Mouse (Mus musculus): ENCODE data around the gene Ykt6.
"Not testable (repeated sequence)": the region's sequence is repeated elsewhere in the genome, so short reads cannot be mapped to it uniquely, and the experiment has no call there.

DNA sequence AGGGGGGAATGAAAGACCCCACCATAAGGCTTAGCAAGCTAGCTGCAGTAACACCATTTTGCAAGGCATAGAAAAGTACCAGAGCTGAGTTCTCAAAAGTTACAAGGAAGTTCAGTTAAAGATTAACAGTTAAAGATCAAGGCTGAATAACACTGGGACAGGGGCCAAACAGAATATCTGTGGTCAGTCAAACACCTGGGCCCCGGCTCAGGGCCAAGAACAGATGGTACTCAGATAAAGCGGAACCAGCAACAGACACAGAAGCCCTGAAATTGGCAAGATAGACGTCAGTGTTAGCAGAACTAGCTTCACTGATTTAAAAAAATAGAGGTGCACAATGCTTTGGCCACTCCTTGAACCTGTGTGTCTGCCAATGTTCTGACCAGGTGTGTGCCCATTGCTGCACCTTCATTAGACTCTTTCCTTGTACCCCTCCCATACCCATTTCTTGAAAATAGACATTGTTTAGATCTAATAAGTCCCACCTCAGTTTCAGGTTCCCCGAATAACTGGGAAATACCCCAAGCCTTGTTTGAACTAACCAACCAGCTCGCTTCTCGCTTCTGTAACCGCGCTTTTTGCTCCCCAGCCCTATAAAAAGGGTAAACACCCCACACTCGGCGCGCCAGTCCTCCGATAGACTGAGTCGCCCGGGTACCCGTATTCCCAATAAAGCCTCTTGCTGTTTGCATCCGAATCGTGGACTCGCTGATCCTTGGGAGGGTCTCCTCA is 55.4 kb downstream of the Ykt6 start:
- TF ChIP-seq EP300, CTCF (IDR thresholded peaks at IDR 0.05; ENCODE audit: low read depth): not testable (repeated sequence)
